ENCODE assay signal across 9 mouse cellular contexts in the genomic region with DNA sequence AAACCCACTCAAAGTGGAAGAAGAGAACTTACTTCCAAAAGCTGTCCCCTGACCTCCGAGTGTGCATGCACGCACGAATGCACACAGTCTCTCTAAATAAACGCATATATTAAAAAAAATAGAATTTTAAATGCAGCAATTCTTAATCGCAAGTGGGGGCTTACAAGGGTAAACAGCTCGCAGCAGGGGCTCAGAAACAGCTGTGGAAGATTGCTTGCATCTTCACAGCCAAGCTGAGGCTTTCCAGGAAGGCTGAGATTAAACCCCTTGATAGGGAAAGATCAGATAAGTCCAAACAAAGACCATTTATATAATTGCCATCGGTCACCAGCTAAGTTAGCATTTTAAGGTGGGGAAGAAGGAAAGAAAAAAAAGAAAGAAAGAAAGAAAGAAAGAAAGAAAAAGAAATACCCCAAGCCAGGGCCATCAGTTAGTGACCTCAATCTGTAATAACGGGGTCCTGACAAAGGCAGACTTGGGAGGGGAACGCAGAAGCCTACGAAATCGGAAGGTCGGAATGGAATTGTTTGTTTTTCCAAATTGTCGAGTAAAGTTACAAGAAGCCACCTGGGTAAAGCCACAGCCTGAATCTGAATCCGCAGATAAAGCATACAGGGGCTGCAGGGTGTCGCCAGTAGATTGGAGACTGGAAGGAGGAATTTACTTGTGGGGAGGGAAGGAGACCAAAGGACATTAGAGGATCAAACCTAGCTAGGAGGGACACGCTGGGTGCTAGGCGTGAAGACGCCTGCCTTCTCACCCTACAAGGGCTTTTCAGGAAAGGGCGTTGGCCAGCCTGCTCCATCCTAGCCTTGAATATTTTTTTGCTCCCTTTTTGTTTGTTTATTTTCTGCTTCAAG.
DNase-seq lines count a peak whose midpoint lies in the region; ATAC-seq lines count a peak whose summit lies in the region.
"Had no signal": no experiment of that assay in that cellular context is flagged by ENCODE, and none has a peak within 500 bp of the region (broad histone marks: within the 10 kb centered on the region; RNA-seq: fewer than 3 reads in every experiment).

No protein-coding gene starts in this region.

- peaks cover 10% of the 10 kb centered on the region for H3K4me1 ChIP-seq in heart, embryonic 16.5 days (ENCODE audit: control insufficient read depth, insufficient read depth, low read length)
- peaks cover 29% of the 10 kb centered on the region for H3K4me1 ChIP-seq in liver, embryonic 13.5 days (replicated peaks)

- H3K4me2 ChIP-seq in heart, embryonic 16.5 days (ENCODE audit: low read depth, low read length), result peak overlapping the region; percentile 36; the same call in 1 of the 2 replicates
- H3K4me2 ChIP-seq in liver, embryonic 13.5 days, result peak overlapping the region; percentile 28

- H3K27me3 ChIP-seq in heart, embryonic 16.5 days (ENCODE audit: control insufficient read depth, insufficient read depth, low read length), result peaks cover 54% of the 10 kb centered on the region
- peaks cover 84% of the 10 kb centered on the region for H3K27me3 ChIP-seq in liver, embryonic 13.5 days

- H3K27ac ChIP-seq in heart, embryonic 16.5 days (ENCODE audit: low read length), result no peak overlapping the region
- no peak overlapping the region for H3K27ac ChIP-seq in liver, embryonic 13.5 days
- H3K27ac ChIP-seq: liver, embryonic 14.5 days had no signal

- H3K9me3 ChIP-seq in heart, embryonic 16.5 days (replicated peaks; ENCODE audit: control insufficient read depth, low read length), result peaks cover 4% of the 10 kb centered on the region
- H3K9me3 ChIP-seq in liver, embryonic 13.5 days (replicated peaks), result no peaks in the 10 kb centered on the region

- no peak overlapping the region for H3K4me3 ChIP-seq in heart, embryonic 16.5 days (ENCODE audit: low read length)
- H3K4me3 ChIP-seq in liver, embryonic 13.5 days (replicated peaks), result no peak overlapping the region

- 12% methylated on average over 19 of the region's 19 CpGs for WGBS in heart, embryonic 16.5 days
- 3% methylated on average over 19 of the region's 19 CpGs for WGBS in liver, embryonic 13.5 days (ENCODE audit: insufficient replicate concordance)

- H3K9ac ChIP-seq in heart, embryonic 16.5 days (ENCODE audit: low read length), result no peak overlapping the region
- H3K9ac ChIP-seq in liver, embryonic 13.5 days, result no peak overlapping the region
- H3K9ac ChIP-seq: liver, embryonic 14.5 days had no signal

- H3K36me3 ChIP-seq in heart, embryonic 16.5 days (ENCODE audit: control insufficient read depth, insufficient read depth), result no peaks in the 10 kb centered on the region
- H3K36me3 ChIP-seq in liver, embryonic 13.5 days, result no peaks in the 10 kb centered on the region

- DNase-seq in heart, adult 18-20 months, result no peak
- DNase-seq in thymus, postnatal 4 days, result peak; percentile 24
- no peak for DNase-seq in thymus, postnatal 10 days (ENCODE audit: low spot score in 2 of 2)
- no peak for DNase-seq in liver, embryonic 13.5 days
- DNase-seq in layer of hippocampus, adult 18-20 months (ENCODE audit: low spot score in 2 of 2), result no peak
- DNase-seq in adrenal gland, adult 8-10 months, result no peak
- DNase-seq in left cerebral cortex, adult 11 months (ENCODE audit: low spot score), result no peak

- no peak for ATAC-seq in heart, embryonic 16.5 days (replicated peaks; ENCODE audit: extremely low read depth, insufficient read depth, low FRiP score)
- no peak for ATAC-seq in liver, embryonic 13.5 days (ENCODE audit: low read depth)
